Mouse (Mus musculus) G1E (cell line): ENCODE results near the gene Bach2.

Source experiments
- CTCF ChIP-seq: IDR thresholded peaks from 2 replicates; pipeline ENCODE4 v1.5.1; 2012; ENCODE audit warnings: low read depth, low read length, inconsistent platforms, mixed read lengths
- GATA1 ChIP-seq: IDR thresholded peaks from 2 replicates; pipeline ENCODE4 v1.6.1; 2012; ENCODE audit warnings: borderline replicate concordance, low read length, inconsistent platforms, mixed read lengths
- POLR2AphosphoS5 ChIP-seq: IDR thresholded peaks from 2 replicates; pipeline ENCODE4 v1.6.1; 2012; ENCODE audit warnings: low read depth, low read length, inconsistent platforms; ENCODE audit not compliant: insufficient replicate concordance
- TAL1 ChIP-seq: conservative IDR thresholded peaks from 2 replicates; pipeline ENCODE4 v1.6.1; 2012; ENCODE audit warnings: low read depth, low read length, inconsistent platforms, mixed read lengths

GRCm38 (mm10) chr4:32319327-32319726 lies 80.7 kb downstream of the Bach2 start:
- no peak for TF ChIP-seq CTCF
- TF ChIP-seq GATA1: no peak
- TF ChIP-seq TAL1: no peak
- no peak for TF ChIP-seq POLR2AphosphoS5
